Mouse (Mus musculus) cerebral cortex, adult 2 months (tissue): ENCODE data around the gene Nrp1.

Source experiments
- WGBS: fragments of 180-500 bp; shearing (Covaris S2); methylation state at CpG from one replicate; pipeline ENCODE4 v1.1.7; 2018; 5-methylcytosine and 5-hydroxymethylcytosine counted together

Gene Nrp1

GRCm38 (mm10) chr8:128528591-128529383 lies 170.4 kb downstream of the Nrp1 start:
- 38% methylated on average over 8 of the region's 8 CpGs for WGBS

GRCm38 (mm10) chr8:128534442-128534871 lies 176.1 kb downstream of the Nrp1 start:
- 33% methylated on average over 3 of the region's 3 CpGs for WGBS

GRCm38 (mm10) chr8:128538378-128538777 lies 180.0 kb downstream of the Nrp1 start:
- WGBS: 78% methylated on average over 1 of the region's 1 CpGs

GRCm38 (mm10) chr8:128541355-128542090 lies 183.1 kb downstream of the Nrp1 start:
- 77% methylated on average over 1 of the region's 1 CpGs for WGBS

GRCm38 (mm10) chr8:128544128-128544846 lies 185.9 kb downstream of the Nrp1 start:
- 89% methylated on average over 2 of the region's 2 CpGs for WGBS

GRCm38 (mm10) chr8:128546287-128546686 lies 187.9 kb downstream of the Nrp1 start:
- WGBS: 95% methylated on average over 1 of the region's 1 CpGs

GRCm38 (mm10) chr8:128547361-128547760 lies 189.0 kb downstream of the Nrp1 start:
- 98% methylated on average over 4 of the region's 4 CpGs for WGBS

- WGBS: 99% methylated on average over 5 of the region's 5 CpGs
Measured at GRCm38 (mm10) chr8:128549738-128550137, 191.3 kb downstream of the Nrp1 start.

GRCm38 (mm10) chr8:128551421-128552139 lies 193.2 kb downstream of the Nrp1 start:
- WGBS: 43% methylated on average over 15 of the region's 15 CpGs
